Mouse (Mus musculus) lung, adult 2 months (tissue): ENCODE data around the gene Ctnna3.

Source experiments
- CTCF ChIP-seq: fragments of 200-500 bp; IDR thresholded peaks from 2 replicates; pipeline ENCODE4 v1.5.1; 2011; ENCODE audit warnings: mild to moderate bottlenecking, low read length, control low read depth; ENCODE audit not compliant: insufficient read depth
- POLR2A ChIP-seq: fragments of 200-500 bp; IDR thresholded peaks from 2 replicates; pipeline ENCODE4 v1.6.1; 2011; ENCODE audit warnings: low read depth, mild to moderate bottlenecking, control low read depth, low read length, borderline replicate concordance; ENCODE audit errors: extremely low read depth

GRCm38 (mm10) chr10:63689233-63689632 is 259.3 kb downstream of the Ctnna3 start:
- TF ChIP-seq CTCF (no peak), POLR2A (no peak)
